Mouse (Mus musculus): ENCODE measurements around the gene Dusp14. TPM values are rescaled to one million over a fixed set of nuclear protein-coding genes. Genes with fewer than 3 reads are reported as not detected.
A peak's percentile ranks its signal among the peaks of the same experiment; 100 is the strongest.

Dusp14 gene
- polyA plus RNA-seq, 1 experiment from 2014 or later, result 12.0 TPM

DNA sequence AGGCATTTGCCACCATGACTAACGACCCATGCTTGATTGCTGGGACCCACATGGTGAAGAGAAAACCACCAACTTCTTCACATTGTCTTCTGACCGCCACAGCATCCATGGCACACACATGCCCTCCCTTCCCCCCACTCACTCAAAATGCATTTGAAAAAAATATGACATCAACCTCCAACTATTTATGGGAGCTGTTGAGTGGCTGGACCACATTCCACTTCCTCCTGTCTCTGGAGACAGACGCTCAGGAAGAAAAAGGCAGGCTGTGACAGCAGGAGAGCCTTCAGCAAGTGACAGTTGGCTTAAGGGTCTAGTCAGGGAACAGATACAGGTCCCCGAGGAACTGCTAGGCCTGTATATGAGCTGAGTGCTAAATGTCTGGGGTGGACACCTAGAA lies 10.8 kb upstream of the Dusp14 start:
- WGBS, result 78% methylated on average over 4 of the region's 4 CpGs
- no peaks in the 10 kb centered on the region for H3K27me3 ChIP-seq
- H3K27ac ChIP-seq (replicated peaks), result no peak overlapping the region
- no peaks in the 10 kb centered on the region for H3K4me1 ChIP-seq (replicated peaks)
- H3K4me3 ChIP-seq, result no peak overlapping the region
- no peak overlapping the region for H3K9ac ChIP-seq
- H3K4me2 ChIP-seq, result no peak overlapping the region
- H3K36me3 ChIP-seq, result peaks cover 30% of the 10 kb centered on the region
- H3K9me3 ChIP-seq, result no peaks in the 10 kb centered on the region
- ATAC-seq (ENCODE audit: low FRiP score, low read depth), result no peak

DNA sequence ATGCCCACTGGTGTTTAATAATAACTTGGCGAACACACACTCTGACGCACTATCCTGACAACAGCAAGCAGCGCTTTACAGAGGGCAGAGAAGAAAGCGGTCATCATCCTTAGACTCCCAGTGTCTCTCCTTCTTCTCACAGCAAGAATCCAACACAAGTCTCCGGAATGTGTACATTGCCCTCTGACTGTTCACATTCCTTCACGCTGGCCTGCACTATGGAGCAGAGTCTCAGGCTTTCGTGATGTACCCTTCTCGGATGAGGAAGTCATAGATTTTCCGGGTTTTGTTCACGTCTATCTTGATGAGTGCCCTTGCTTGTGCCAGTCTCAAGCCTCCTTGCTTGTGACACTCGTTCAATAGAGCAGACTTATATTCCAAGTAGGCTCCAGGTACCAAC lies 10.3 kb upstream of the Dusp14 start:
- Histone ChIP-seq H3K4me1 (replicated peaks) (no peaks in the 10 kb centered on the region), H3K27ac (replicated peaks) (no peak overlapping the region), H3K9me3 (no peaks in the 10 kb centered on the region), H3K4me2 (no peak overlapping the region), H3K9ac (no peak overlapping the region), H3K36me3 (peaks cover 30% of the 10 kb centered on the region), H3K27me3 (no peaks in the 10 kb centered on the region), H3K4me3 (no peak overlapping the region)
- no peak for ATAC-seq (ENCODE audit: low FRiP score, low read depth)
- 90% methylated on average over 11 of the region's 11 CpGs for WGBS

DNA sequence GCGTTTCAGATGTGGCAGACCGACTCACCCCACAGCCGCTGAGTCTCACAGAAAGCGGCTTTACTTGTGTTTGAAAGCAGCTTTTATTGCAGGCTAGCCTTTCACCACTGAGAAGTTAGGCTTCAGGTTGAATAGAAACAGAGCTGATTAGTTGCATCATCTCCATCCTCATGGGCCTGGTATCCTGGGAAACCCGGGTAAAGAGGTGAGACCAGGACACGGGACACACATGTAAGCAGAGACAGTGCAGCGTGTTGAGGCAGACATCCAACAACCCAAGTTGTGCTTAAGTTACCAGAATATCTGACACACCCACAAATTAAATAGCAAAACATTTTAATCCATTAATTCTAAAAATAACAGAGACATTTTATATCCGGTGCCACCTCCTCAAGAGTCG lies 9.5 kb upstream of the Dusp14 start:
- 91% methylated on average over 9 of the region's 9 CpGs for WGBS

DNA sequence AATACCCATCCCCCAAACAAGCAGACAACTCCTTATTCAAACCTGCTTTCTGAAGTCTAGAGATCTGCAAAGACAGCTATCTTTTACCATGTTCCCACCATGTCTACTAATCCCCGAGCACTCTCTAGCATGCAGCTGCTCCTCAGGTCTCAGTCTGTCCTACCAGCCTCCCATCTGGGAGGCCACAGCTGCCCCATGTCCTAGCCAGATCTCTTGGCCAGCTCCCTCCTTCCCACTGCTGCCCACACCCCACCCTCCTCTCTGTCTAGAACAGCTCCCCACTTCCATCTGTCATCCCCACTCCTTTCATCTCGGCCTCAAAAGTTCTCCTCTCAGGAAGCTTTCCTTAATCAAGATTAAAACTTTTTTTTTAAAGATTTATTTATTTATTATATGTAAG lies 7.9 kb upstream of the Dusp14 start:
- H3K27ac ChIP-seq (replicated peaks), result no peak overlapping the region
- H3K4me3 ChIP-seq, result no peak overlapping the region
- WGBS, result 76% methylated on average over 2 of the region's 2 CpGs
- ATAC-seq (ENCODE audit: low FRiP score, low read depth), result no peak
- no peak overlapping the region for H3K9ac ChIP-seq
- H3K4me2 ChIP-seq, result no peak overlapping the region
- H3K4me1 ChIP-seq (replicated peaks), result no peaks in the 10 kb centered on the region
- no peaks in the 10 kb centered on the region for H3K9me3 ChIP-seq
- H3K36me3 ChIP-seq, result peaks cover 19% of the 10 kb centered on the region
- no peaks in the 10 kb centered on the region for H3K27me3 ChIP-seq

More for the DNA sequence above, 9.5 kb upstream of the Dusp14 start:
- Histone ChIP-seq H3K9ac (no peak overlapping the region), H3K9me3 (no peaks in the 10 kb centered on the region), H3K27ac (replicated peaks) (no peak overlapping the region), H3K36me3 (peaks cover 30% of the 10 kb centered on the region), H3K27me3 (no peaks in the 10 kb centered on the region), H3K4me2 (no peak overlapping the region), H3K4me1 (replicated peaks) (no peaks in the 10 kb centered on the region), H3K4me3 (no peak overlapping the region)
- ATAC-seq (ENCODE audit: low FRiP score, low read depth), result no peak

DNA sequence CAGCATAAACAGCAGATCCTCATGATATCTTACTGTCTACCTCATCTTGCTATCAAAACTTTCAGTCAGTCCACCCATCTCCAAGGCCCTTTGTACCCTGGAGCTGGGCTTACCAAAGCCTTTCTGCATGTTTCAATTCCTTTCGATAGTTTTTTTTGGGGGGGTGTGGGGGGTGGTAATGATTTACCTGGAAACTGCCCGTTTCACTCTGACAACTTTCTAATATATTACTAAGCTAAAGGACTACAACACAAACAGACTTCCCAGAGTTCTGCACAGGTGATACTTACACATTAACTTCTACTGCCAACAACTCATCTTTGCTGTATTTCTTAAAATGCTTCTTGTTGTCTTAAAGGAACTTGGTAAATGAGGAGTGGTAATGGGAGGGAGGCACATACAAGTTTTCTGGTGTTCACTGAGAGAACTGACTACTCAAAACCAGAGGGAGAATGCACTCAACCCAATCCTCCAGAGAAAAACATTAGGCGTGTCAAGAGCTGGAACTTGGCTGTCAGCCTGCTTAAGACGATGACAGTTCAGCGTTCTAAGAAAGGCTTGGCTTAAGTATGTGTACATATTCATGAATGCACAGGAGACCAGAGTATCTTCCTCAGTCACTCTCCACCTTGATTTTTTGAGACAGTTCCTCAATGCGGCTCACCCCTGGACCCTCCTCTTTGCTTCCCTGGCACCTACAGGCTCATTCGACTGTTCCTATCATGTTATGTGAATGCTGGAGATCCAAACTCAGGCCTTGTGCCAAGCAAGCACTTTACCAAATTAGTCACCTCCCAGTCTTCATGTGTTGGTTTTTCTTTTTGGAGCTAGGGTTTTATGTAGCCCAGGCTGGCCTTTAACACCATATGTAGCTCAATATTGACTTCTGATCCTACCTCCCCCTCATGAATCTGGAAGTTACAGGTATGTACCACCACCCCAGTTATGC lies 5.0 kb upstream of the Dusp14 start:
- H3K9ac ChIP-seq, result no peak overlapping the region
- 78% methylated on average over 7 of the region's 7 CpGs for WGBS
- H3K4me2 ChIP-seq, result no peak overlapping the region
- H3K36me3 ChIP-seq, result peaks cover 10% of the 10 kb centered on the region; the same call in 1 of the 2 replicates
- peaks cover 10% of the 10 kb centered on the region for H3K27me3 ChIP-seq
- 0 out of 2 replicates have a peak, but pooled peaks cover under 1% of the 10 kb centered on the region for H3K4me1 ChIP-seq (replicated peaks)
- ATAC-seq (ENCODE audit: low FRiP score, low read depth), result no peak
- H3K4me3 ChIP-seq, result no peak overlapping the region
- H3K9me3 ChIP-seq, result no peaks in the 10 kb centered on the region
- no peak overlapping the region for H3K27ac ChIP-seq (replicated peaks)

GRCm38 (mm10) chr11:84072904-84073651 lies 4.0 kb upstream of the Dusp14 start:
- no peak for ATAC-seq (ENCODE audit: low FRiP score, low read depth)
- H3K4me3 ChIP-seq, result no peak overlapping the region
- H3K36me3 ChIP-seq, result no peaks in the 10 kb centered on the region
- no peak overlapping the region for H3K4me2 ChIP-seq
- H3K4me1 ChIP-seq (replicated peaks), result peaks cover 7% of the 10 kb centered on the region; the same call in 1 of the 2 replicates
- H3K9me3 ChIP-seq, result no peaks in the 10 kb centered on the region
- H3K27me3 ChIP-seq, result peaks cover 15% of the 10 kb centered on the region
- H3K9ac ChIP-seq, result no peak overlapping the region
- no peak overlapping the region for H3K27ac ChIP-seq (replicated peaks)
- 56% methylated on average over 9 of the region's 9 CpGs for WGBS

GRCm38 (mm10) chr11:84068191-84069033 lies 649 bp downstream of the Dusp14 start:
- H3K27me3 ChIP-seq, result peaks cover 30% of the 10 kb centered on the region
- peak overlapping the region; percentile 35; the same call in 1 of the 2 replicates for H3K27ac ChIP-seq (replicated peaks)
- WGBS, result 3% methylated on average over 62 of the region's 63 CpGs
- H3K4me3 ChIP-seq, result peak overlapping the region; percentile 67
- H3K9ac ChIP-seq, result peak overlapping the region; percentile 56
- ATAC-seq (ENCODE audit: low FRiP score, low read depth), result peak; percentile 82
- H3K36me3 ChIP-seq, result no peaks in the 10 kb centered on the region
- H3K9me3 ChIP-seq, result no peaks in the 10 kb centered on the region
- peak overlapping the region; percentile 98 for H3K4me2 ChIP-seq
- peaks cover 29% of the 10 kb centered on the region for H3K4me1 ChIP-seq (replicated peaks)

DNA sequence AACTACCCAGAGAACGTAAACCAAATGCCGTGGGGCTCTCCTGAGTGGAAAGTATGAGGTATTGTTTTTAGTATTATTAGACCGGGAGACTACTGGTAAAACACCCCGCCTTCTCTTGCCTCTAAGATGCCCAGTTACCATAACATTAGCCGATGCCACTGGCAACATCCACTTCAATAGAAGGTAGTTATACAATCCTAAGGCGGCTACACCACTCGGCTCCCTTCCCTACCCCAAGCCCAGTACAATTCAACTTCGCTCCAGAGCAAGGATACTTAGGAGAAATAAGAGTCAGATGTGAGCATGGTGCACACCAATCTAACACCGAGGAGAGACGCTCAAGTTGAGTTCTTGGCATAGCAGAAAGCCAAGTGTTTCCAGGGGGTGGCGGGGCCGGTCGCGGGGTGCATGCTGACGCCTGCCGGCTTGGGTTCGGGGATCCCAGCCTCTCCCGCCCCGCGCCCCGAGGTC lies 1.3 kb downstream of the Dusp14 start:
- Histone ChIP-seq H3K4me1 (replicated peaks) (peaks cover 29% of the 10 kb centered on the region), H3K9ac (peak overlapping the region; percentile 56), H3K36me3 (no peaks in the 10 kb centered on the region), H3K4me2 (peak overlapping the region; percentile 98), H3K9me3 (no peaks in the 10 kb centered on the region), H3K27ac (replicated peaks) (peak overlapping the region; percentile 35; the same call in 1 of the 2 replicates), H3K4me3 (peak overlapping the region; percentile 67), H3K27me3 (peaks cover 30% of the 10 kb centered on the region)
- 1% methylated on average over 21 of the region's 21 CpGs for WGBS
- ATAC-seq (ENCODE audit: low FRiP score, low read depth), result peak; percentile 65

DNA sequence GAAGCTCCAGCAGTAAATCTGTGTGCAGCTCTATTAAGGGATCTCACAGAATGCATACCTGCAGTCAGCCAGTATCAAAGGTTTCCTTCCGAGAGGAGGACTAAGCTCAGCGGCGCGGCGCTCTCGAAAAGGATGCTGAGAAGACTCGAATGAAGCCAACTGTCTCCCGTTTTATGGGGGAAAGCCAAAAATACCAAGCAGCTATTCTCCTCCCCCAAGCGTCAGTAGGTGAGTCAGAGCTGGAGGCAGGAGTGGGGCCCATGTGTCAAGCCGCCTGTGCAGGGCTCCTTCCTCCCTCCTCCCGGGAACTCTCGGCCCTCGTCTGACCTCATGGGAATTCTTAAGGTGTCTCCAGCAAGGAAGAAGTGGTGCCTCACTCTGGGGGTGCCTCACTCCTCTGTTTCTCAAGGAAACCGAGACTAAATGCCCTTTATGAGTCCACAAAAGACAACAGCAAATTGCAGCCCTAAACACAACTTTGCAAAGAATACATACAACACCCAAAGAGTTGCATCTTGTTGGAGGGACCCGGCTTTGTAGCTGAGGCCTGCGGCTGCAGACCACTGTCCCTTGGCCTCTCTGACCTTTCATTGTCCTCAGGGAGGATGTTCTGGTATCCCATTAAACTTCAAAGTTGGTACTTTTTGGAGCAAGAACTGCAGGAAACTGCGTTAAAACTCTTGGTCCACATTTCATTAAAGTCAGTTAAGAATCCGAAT lies 2.0 kb downstream of the Dusp14 start:
- H3K27me3 ChIP-seq, result peaks cover 30% of the 10 kb centered on the region
- ATAC-seq (ENCODE audit: low FRiP score, low read depth), result no peak
- H3K36me3 ChIP-seq, result no peaks in the 10 kb centered on the region
- no peaks in the 10 kb centered on the region for H3K9me3 ChIP-seq
- H3K4me2 ChIP-seq, result peak overlapping the region; percentile 98
- H3K4me3 ChIP-seq, result peak overlapping the region; percentile 67
- H3K27ac ChIP-seq (replicated peaks), result no peak overlapping the region
- peaks cover 29% of the 10 kb centered on the region for H3K4me1 ChIP-seq (replicated peaks)
- 6% methylated on average over 18 of the region's 18 CpGs for WGBS
- no peak overlapping the region for H3K9ac ChIP-seq

DNA sequence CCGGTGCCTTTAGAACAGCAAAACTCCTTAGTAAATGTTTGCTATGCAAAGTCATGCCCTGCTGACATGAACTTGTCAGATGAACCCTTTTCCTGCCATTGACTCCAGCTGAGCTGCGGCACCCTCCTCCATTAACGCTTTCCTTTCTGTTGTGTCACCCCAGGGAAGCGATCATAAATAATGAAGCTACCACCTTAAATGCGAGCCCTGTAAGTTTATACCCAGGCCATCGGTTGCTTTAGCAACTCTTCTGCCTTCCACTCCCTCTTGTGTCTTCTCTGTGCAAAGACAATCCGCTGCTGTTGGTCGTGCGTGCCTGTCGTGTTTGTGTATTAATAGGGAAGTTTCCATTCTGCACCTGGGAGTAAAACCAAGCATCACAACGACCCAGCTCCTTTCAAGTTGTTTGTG lies 3.0 kb downstream of the Dusp14 start:
- Histone ChIP-seq H3K4me2 (peak overlapping the region; percentile 98), H3K27ac (replicated peaks) (no peak overlapping the region), H3K4me1 (replicated peaks) (peaks cover 29% of the 10 kb centered on the region), H3K4me3 (0 out of 2 replicates have a peak overlapping the region, but pooled peaks have one; percentile 3), H3K9me3 (no peaks in the 10 kb centered on the region), H3K9ac (no peak overlapping the region; the same call in 1 of the 2 replicates), H3K27me3 (peaks cover 30% of the 10 kb centered on the region), H3K36me3 (no peaks in the 10 kb centered on the region)
- 3% methylated on average over 11 of the region's 11 CpGs for WGBS
- no peak for ATAC-seq (ENCODE audit: low FRiP score, low read depth)
